Mouse (Mus musculus) CH12.LX (cell line): ENCODE results near the gene Smc4. TPM values are rescaled to one million over a fixed set of nuclear protein-coding genes. Genes with fewer than 3 reads are reported as not detected.

Experiments used
- DNase-seq: peaks from one replicate; pipeline ENCODE4 v3.0.0-alpha.2; 2013; ENCODE audit errors: extremely low read depth
- H3K27ac ChIP-seq: 2 replicates; pipeline ENCODE4 v1.5.1; 2012; ENCODE audit warnings: low read depth, mild to moderate bottlenecking, control low read depth, moderate library complexity; ENCODE audit not compliant: insufficient read depth
- H3K27me3 ChIP-seq: replicated peaks from 2 replicates; pipeline ENCODE3; 2012; ENCODE audit warnings: inconsistent platforms
- H3K36me3 ChIP-seq, 2 experiments: replicated peaks in 1 of 2; 2 replicates each; pipeline versions ENCODE3 to v1.6.1; 2012; ENCODE audit warnings: inconsistent platforms in 1 of 2, low read length in 1 of 2, mild to moderate bottlenecking in 1 of 2, mixed read lengths in 1 of 2, moderate library complexity in 1 of 2; ENCODE audit not compliant: control insufficient read depth in 1 of 2, insufficient read depth in 1 of 2
- H3K4me1 ChIP-seq, 2 experiments: 2 replicates each; pipeline ENCODE4 v1.6.1; 2012; ENCODE audit warnings: inconsistent platforms in 1 of 2, moderate library complexity in 1 of 2; ENCODE audit not compliant: insufficient read depth in 2 of 2, control insufficient read depth in 1 of 2
- H3K4me2 ChIP-seq: 2 replicates; pipeline ENCODE4 v1.6.1; 2012; ENCODE audit warnings: low read depth, mild to moderate bottlenecking, control low read depth; ENCODE audit not compliant: poor library complexity, insufficient read depth, severe bottlenecking
- H3K4me3 ChIP-seq, 3 experiments: fragments of 150-350 bp in 1 of 3; sonication (generic) in 1 of 3; replicated peaks in 1 of 3; 2 replicates each; pipeline versions ENCODE3 to v1.5.1; 2011 to 2012; ENCODE audit warnings: low read depth in 2 of 3, low read length in 2 of 3, mild to moderate bottlenecking in 2 of 3, moderate library complexity in 2 of 3, control low read depth in 1 of 3, improper control_type of control experiment in 1 of 3, inconsistent platforms in 1 of 3, mixed read lengths in 1 of 3; ENCODE audit not compliant: poor library complexity in 1 of 3
- H3K79me2 ChIP-seq: replicated peaks from 2 replicates; pipeline ENCODE4 v1.6.1; 2012; ENCODE audit warnings: mild to moderate bottlenecking, moderate library complexity; ENCODE audit not compliant: control insufficient read depth, poor library complexity, insufficient read depth, severe bottlenecking; ENCODE audit errors: extremely low read depth
- H3K9ac ChIP-seq: 2 replicates; pipeline ENCODE4 v1.6.1; 2012; ENCODE audit warnings: low read depth, mild to moderate bottlenecking, control low read depth, moderate library complexity; ENCODE audit not compliant: insufficient read depth
- H3K9me3 ChIP-seq: replicated peaks from 2 replicates; pipeline ENCODE3; 2012; ENCODE audit warnings: low read length, inconsistent platforms, mixed read lengths
- BHLHE40 ChIP-seq: IDR thresholded peaks from 2 replicates; pipeline ENCODE4 v1.6.1; 2011; ENCODE audit warnings: mild to moderate bottlenecking, low read depth, low read length, improper control_type of control experiment
- CTCF ChIP-seq, 2 experiments: IDR thresholded peaks in 1 of 2; conservative IDR thresholded peaks in 1 of 2; 2 replicates each; pipeline ENCODE4 v1.5.1; 2011 to 2012; ENCODE audit warnings: low read depth in 2 of 2, low read length in 2 of 2, improper control_type of control experiment in 1 of 2, inconsistent platforms in 1 of 2, mild to moderate bottlenecking in 1 of 2, moderate library complexity in 1 of 2
- GABPA ChIP-seq: IDR thresholded peaks from 2 replicates; pipeline ENCODE4 v1.6.1; 2012; ENCODE audit warnings: low read depth, low read length, improper control_type of control experiment, inconsistent platforms; ENCODE audit not compliant: insufficient replicate concordance
- HCFC1 ChIP-seq: IDR thresholded peaks from 2 replicates; pipeline ENCODE4 v1.6.1; 2012; ENCODE audit warnings: low read depth, mild to moderate bottlenecking, inconsistent platforms, low read length, improper control_type of control experiment
- KAT2A ChIP-seq: IDR thresholded peaks from 2 replicates; pipeline ENCODE4 v1.6.1; 2012; ENCODE audit warnings: low read length, improper control_type of control experiment, inconsistent platforms; ENCODE audit not compliant: insufficient replicate concordance
- MAZ ChIP-seq: IDR thresholded peaks from 2 replicates; pipeline ENCODE4 v1.6.1; 2012; ENCODE audit warnings: low read depth, mild to moderate bottlenecking, inconsistent platforms, low read length, improper control_type of control experiment, moderate library complexity
- MEF2A ChIP-seq: IDR thresholded peaks from 2 replicates; pipeline ENCODE4 v1.6.1; 2014; ENCODE audit warnings: low read depth, mild to moderate bottlenecking, inconsistent platforms, low read length, improper control_type of control experiment, borderline replicate concordance
- MXI1 ChIP-seq: IDR thresholded peaks from 2 replicates; pipeline ENCODE4 v1.6.1; 2011; ENCODE audit warnings: mild to moderate bottlenecking, low read depth, low read length, improper control_type of control experiment
- MYC ChIP-seq: IDR thresholded peaks from 2 replicates; pipeline ENCODE4 v1.6.1; 2011; ENCODE audit warnings: low read depth, mild to moderate bottlenecking, improper control_type of control experiment, low read length
- NRF1 ChIP-seq: IDR thresholded peaks from 2 replicates; pipeline ENCODE4 v1.6.1; 2014; ENCODE audit warnings: low read depth, mild to moderate bottlenecking, inconsistent platforms, low read length, improper control_type of control experiment, moderate library complexity
- PAX5 ChIP-seq: IDR thresholded peaks from 2 replicates; pipeline ENCODE4 v1.6.1; 2012; ENCODE audit warnings: low read length, inconsistent platforms, mixed read lengths
- POLR2A ChIP-seq: IDR thresholded peaks from 2 replicates; pipeline ENCODE4 v1.6.1; 2011; ENCODE audit warnings: low read depth, mild to moderate bottlenecking, improper control_type of control experiment, low read length
- POLR2AphosphoS2 ChIP-seq: IDR thresholded peaks from 2 replicates; pipeline ENCODE4 v1.6.1; 2011; ENCODE audit warnings: low read depth, low read length, improper control_type of control experiment
- RAD21 ChIP-seq: IDR thresholded peaks from 2 replicates; pipeline ENCODE4 v1.6.1; 2011; ENCODE audit warnings: low read depth, mild to moderate bottlenecking, low read length, improper control_type of control experiment, moderate library complexity
- SMC3 ChIP-seq: IDR thresholded peaks from 2 replicates; pipeline ENCODE4 v1.6.1; 2011; ENCODE audit warnings: low read depth, low read length, improper control_type of control experiment
- TBP ChIP-seq: conservative IDR thresholded peaks from 2 replicates; pipeline ENCODE4 v1.6.1; 2011; ENCODE audit warnings: low read depth, low read length, improper control_type of control experiment
- USF1 ChIP-seq: IDR thresholded peaks from 2 replicates; pipeline ENCODE4 v1.6.1; 2014; ENCODE audit warnings: low read depth, mild to moderate bottlenecking, inconsistent platforms, low read length, improper control_type of control experiment
- USF2 ChIP-seq: conservative IDR thresholded peaks from 2 replicates; pipeline ENCODE4 v1.6.1; 2011; ENCODE audit warnings: low read depth, low read length, improper control_type of control experiment
- ZC3H11A ChIP-seq: IDR thresholded peaks from 2 replicates; pipeline ENCODE4 v1.6.1; 2012; ENCODE audit warnings: low read depth, mild to moderate bottlenecking, inconsistent platforms, low read length, improper control_type of control experiment
- ZKSCAN1 ChIP-seq: IDR thresholded peaks from 2 replicates; pipeline ENCODE4 v1.6.1; 2012; ENCODE audit warnings: low read depth, inconsistent platforms, low read length, improper control_type of control experiment, borderline replicate concordance
- ZMIZ1 ChIP-seq: IDR thresholded peaks from 2 replicates; pipeline ENCODE4 v1.6.1; 2012; ENCODE audit warnings: low read depth, mild to moderate bottlenecking, inconsistent platforms, low read length, improper control_type of control experiment
- ZNF384 ChIP-seq: IDR thresholded peaks from 2 replicates; pipeline ENCODE4 v1.6.1; 2012; ENCODE audit warnings: low read depth, low read length, improper control_type of control experiment, inconsistent platforms
- dilution Hi-C: fragments of 300-500 bp; cut with MboI; formaldehyde crosslinking; loops from 2 replicates; pipeline ENCODE4 v1.14.3; 2020; ENCODE audit warnings: low sequenced_read_pairs; ENCODE audit not compliant: extremely low pct_unique_long_range_greater_than_20kb, extremely low pct_ligation_motif_present
- in situ Hi-C: fragments of 300-500 bp; cut with MboI; formaldehyde crosslinking; loops from 3 replicates; pipeline ENCODE4 v1.14.3; 2019; ENCODE audit warnings: low sequenced_read_pairs, low pct_ligation_motif_present, low pct_unique_long_range_greater_than_20kb, mixed read lengths
- polyA plus RNA-seq: library from polyadenylated mRNA; unstranded; fragments of >175 nt; gene quantifications from 2 replicates; pipeline ENCODE4 v1.2.1, GENCODE M21; 2012; ENCODE audit warnings: low read depth; ENCODE audit not compliant: insufficient read length
- total RNA-seq, 2 experiments: library from RNA; depleted of rRNA; stranded (reverse); fragments of 300-350 nt in 1 of 2; fragments of >200 nt in 1 of 2; gene quantifications; 2 replicates each; pipeline ENCODE4 v1.2.3; 2012 to 2014

Smc4 gene
- total and polyA plus RNA-seq, 3 experiments: 57.2 to 140 (median 116) TPM

DNA sequence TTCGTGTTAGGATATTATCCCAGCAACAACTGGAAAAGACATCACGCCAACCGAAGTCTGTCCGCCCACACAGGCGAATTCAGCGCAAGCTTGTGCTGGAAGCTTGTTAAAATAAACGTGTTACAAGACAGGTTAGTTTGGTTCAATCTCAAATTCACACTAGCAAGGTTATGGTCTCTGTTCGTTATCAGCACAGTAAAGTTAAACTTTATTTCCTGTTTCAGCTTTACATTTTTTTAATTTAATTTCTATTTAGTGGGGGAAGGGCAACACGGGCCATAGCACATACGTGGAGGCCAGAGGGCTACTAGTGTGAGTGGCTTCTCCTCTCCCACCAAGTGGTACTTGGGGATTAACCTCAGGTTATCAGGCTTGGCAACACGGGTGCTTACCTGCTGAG lies 47.4 kb downstream of the Smc4 start:
- no peaks in the 10 kb centered on the region for H3K27me3 ChIP-seq
- DNase-seq: no peak
- H3K36me3 ChIP-seq: peaks cover 0 to 1% of the 10 kb centered on the region in 2 experiments
- H3K9ac ChIP-seq: no peak overlapping the region
- no peaks in the 10 kb centered on the region for H3K79me2 ChIP-seq
- H3K9me3 ChIP-seq: no peaks in the 10 kb centered on the region
- H3K4me2 ChIP-seq: no peak overlapping the region
- in situ Hi-C loops (no loop called here), dilution Hi-C loops (no loop called here)
- no peak overlapping the region for H3K4me3 ChIP-seq
- no peak overlapping the region for H3K27ac ChIP-seq
- no peaks in the 10 kb centered on the region for H3K4me1 ChIP-seq
- TF ChIP-seq NRF1 (no peak), SMC3 (no peak), BHLHE40 (no peak), MXI1 (no peak), ZKSCAN1 (no peak), POLR2AphosphoS2 (no peak), MAZ (no peak)

DNA sequence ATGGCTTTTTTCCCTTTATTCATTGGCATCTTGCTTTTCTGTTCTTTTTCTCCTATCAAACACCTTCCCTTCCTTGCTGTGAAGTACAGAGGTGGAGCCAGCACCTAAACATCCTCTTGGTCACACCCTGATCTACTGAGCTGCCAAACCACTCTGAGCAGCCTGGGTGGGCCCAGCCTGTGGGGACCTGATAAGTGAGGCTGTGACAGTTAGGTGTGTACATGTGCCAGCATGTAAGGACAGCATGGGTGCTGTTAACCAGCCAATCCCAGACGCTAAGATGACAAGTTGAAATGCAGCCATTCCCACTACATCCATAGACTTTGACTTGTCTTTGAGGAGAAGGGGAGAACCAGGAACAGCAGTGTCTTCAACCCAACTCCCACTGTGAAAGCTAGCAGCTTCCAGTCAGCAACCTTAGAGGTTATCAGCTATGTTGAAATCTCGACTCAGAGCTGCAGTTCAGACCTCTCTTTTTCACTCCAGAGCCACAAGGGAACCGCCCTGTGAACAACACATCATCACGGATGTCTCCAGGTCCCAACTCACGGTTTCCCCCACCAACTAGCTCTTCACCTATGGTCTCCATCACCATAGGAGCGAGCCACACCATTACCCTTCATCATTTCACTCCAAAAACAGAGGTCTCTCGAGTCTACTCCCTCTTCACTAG lies 50.4 kb downstream of the Smc4 start:
- no peak for DNase-seq

DNA sequence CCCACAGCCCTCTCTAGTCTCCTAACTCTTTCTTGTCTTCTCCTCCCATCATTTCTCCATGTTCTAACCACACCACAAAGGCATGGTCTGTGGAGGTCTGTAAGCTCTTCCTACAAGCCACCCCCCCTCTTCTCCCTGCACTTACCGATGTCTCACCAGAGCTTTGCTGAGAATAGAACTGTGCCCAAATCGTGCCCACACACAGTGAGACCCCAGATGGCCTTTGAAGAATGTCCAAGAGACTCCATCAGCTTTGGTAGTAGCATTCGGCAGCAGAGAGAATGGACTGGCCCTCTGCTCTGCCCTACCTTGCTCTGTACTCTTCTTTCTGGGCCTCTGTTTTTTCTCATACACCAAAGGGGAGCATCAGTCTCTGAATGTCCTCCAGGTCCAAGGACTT lies 51.3 kb downstream of the Smc4 start:
- H3K4me1 ChIP-seq: no peaks in the 10 kb centered on the region
- H3K4me2 ChIP-seq: no peak overlapping the region
- H3K27ac ChIP-seq: no peak overlapping the region
- no peaks in the 10 kb centered on the region for H3K27me3 ChIP-seq
- dilution Hi-C loops: no loop called here
- no peaks in the 10 kb centered on the region for H3K9me3 ChIP-seq
- H3K36me3 ChIP-seq: peaks cover 0 to 1% of the 10 kb centered on the region in 2 experiments
- no peak overlapping the region for H3K4me3 ChIP-seq
- in situ Hi-C loops: no loop called here
- TF ChIP-seq ZNF384 (no peak), USF1 (no peak), SMC3 (no peak), USF2 (no peak), POLR2A (no peak), RAD21 (no peak), TBP (no peak), KAT2A (no peak), ZMIZ1 (no peak), GABPA (no peak), MEF2A (no peak), CTCF (conservative IDR thresholded peaks at IDR 0.05 in 1 of 2, IDR thresholded peaks at IDR 0.05 in 1 of 2; ENCODE audit: low read depth in 2 of 2, low read length in 2 of 2) (no peak), ZC3H11A (no peak), ZKSCAN1 (no peak)
- H3K9ac ChIP-seq: no peak overlapping the region
- no peaks in the 10 kb centered on the region for H3K79me2 ChIP-seq
- DNase-seq: no peak

More for the DNA sequence above, 50.4 kb downstream of the Smc4 start:
- H3K27ac ChIP-seq: no peak overlapping the region
- TF ChIP-seq KAT2A: no peak
- TF ChIP-seq MAZ: no peak
- TF ChIP-seq MXI1: no peak
- TF ChIP-seq MEF2A: no peak
- no peak for TF ChIP-seq PAX5
- no peak for TF ChIP-seq SMC3
- TF ChIP-seq ZNF384: no peak
- no peak for TF ChIP-seq CTCF (conservative IDR thresholded peaks at IDR 0.05 in 1 of 2, IDR thresholded peaks at IDR 0.05 in 1 of 2; ENCODE audit: low read depth in 2 of 2, low read length in 2 of 2)
- TF ChIP-seq HCFC1: no peak
- TF ChIP-seq MYC: no peak
- no peaks in the 10 kb centered on the region for H3K9me3 ChIP-seq
- dilution Hi-C loops: no loop called here
- H3K36me3 ChIP-seq: peaks cover 0 to 1% of the 10 kb centered on the region in 2 experiments
- in situ Hi-C loops: no loop called here
- no peaks in the 10 kb centered on the region for H3K79me2 ChIP-seq
- no peaks in the 10 kb centered on the region for H3K4me1 ChIP-seq
- H3K27me3 ChIP-seq: no peaks in the 10 kb centered on the region
- no peak overlapping the region for H3K9ac ChIP-seq
- no peak overlapping the region for H3K4me2 ChIP-seq
- no peak overlapping the region for H3K4me3 ChIP-seq
